Mouse (Mus musculus): Measurements from ENCODE around the gene Dlgap1. TPM values are rescaled to one million over a fixed set of nuclear protein-coding genes. Genes with fewer than 3 reads are reported as not detected.

Dlgap1 gene
- polyA plus RNA-seq, 1 experiment from 2014 or later = 0.39 TPM

DNA sequence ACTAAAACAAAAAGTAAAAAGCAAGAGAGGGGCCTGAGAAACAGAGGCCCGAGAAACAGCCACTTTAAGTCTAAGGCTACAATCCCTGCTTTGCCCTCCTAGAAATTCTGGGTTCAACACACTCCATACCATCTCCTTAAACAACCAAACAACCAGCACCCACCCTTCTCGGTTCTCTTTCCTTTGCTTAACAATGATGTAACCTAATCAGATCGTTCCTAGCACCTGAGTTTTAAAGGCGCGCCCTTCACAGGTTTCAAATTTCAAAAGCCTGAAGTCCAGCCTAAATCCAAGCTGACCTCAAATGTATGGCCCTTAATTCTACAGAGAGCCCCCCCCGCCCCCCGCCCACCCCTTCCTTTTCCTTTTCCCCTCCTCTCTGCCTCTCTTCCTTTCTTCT is 810.9 kb downstream of the Dlgap1 start:
- no peaks in the 10 kb centered on the region for H3K9me3 ChIP-seq (replicated peaks; ENCODE audit: control insufficient read depth, low read length)
- H3K36me3 ChIP-seq (ENCODE audit: control insufficient read depth, insufficient read depth) = no peaks in the 10 kb centered on the region
- H3K27ac ChIP-seq (ENCODE audit: low read length) = no peak overlapping the region
- H3K4me3 ChIP-seq (ENCODE audit: low read length) = no peak overlapping the region
- no peaks in the 10 kb centered on the region for H3K27me3 ChIP-seq (ENCODE audit: control insufficient read depth, insufficient read depth, low read length)
- no peak overlapping the region for H3K4me2 ChIP-seq (ENCODE audit: low read depth, low read length)
- no peak overlapping the region for H3K9ac ChIP-seq (ENCODE audit: low read length)
- no peaks in the 10 kb centered on the region; the same call in 1 of the 2 replicates for H3K4me1 ChIP-seq (ENCODE audit: control insufficient read depth, insufficient read depth, low read length)
- ATAC-seq (replicated peaks; ENCODE audit: extremely low read depth, insufficient read depth, low FRiP score) = no peak
- 53% methylated on average over 7 of the region's 7 CpGs for WGBS

DNA sequence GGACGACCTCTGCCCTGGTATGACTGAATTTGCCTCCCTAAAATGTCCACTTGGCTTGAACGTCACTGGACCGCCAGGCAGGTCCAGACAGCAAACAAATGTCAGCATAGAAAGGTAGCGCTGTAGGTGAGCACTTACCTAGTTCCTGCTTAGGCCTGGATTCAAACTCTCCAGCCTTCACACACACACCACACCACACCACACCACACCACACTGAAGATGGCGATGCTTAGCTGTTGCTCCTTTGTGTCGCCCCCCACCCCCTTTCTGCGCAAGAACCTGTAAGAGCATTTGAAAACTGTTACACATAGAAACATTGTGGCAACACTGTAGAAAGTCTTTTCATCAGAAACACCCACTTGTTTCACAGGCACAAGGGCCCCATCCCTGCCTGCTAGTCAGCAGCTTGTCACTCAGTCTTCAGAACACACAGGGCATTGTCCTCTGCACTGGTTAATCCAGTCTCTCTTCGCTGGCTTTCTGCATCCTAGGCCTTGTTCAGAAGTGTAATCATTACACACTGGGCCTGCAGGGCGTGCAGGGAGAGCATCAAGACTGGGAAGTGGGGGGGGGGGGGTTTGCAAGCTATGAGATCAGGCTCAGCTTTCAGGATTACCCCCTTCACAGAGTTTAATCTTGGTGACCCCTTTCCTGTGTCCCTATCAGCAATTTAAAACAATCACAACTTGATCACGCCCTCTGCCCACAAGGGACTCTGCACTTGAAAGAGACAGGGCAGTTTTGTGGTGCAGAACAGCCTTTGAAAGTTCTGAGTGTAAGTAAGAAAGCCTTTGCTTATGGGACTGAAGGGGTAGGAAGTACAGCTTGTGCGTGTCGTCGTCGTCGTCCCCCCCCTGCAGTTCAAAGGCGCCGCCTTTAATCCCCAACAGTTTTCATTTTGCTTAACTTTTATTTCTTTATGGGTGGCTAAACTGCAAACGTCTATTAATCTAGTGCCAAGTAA is 812.1 kb downstream of the Dlgap1 start:
- no peak overlapping the region for H3K4me3 ChIP-seq (ENCODE audit: low read length)
- WGBS = 46% methylated on average over 18 of the region's 18 CpGs
- H3K4me1 ChIP-seq (ENCODE audit: control insufficient read depth, insufficient read depth, low read length) = no peaks in the 10 kb centered on the region; the same call in 1 of the 2 replicates
- no peak overlapping the region for H3K4me2 ChIP-seq (ENCODE audit: low read depth, low read length)
- H3K27me3 ChIP-seq (ENCODE audit: control insufficient read depth, insufficient read depth, low read length) = no peaks in the 10 kb centered on the region
- no peaks in the 10 kb centered on the region for H3K9me3 ChIP-seq (replicated peaks; ENCODE audit: control insufficient read depth, low read length)
- no peak overlapping the region for H3K9ac ChIP-seq (ENCODE audit: low read length)
- no peak overlapping the region for H3K27ac ChIP-seq (ENCODE audit: low read length)
- ATAC-seq (replicated peaks; ENCODE audit: extremely low read depth, insufficient read depth, low FRiP score) = no peak
- H3K36me3 ChIP-seq (ENCODE audit: control insufficient read depth, insufficient read depth) = no peaks in the 10 kb centered on the region

DNA sequence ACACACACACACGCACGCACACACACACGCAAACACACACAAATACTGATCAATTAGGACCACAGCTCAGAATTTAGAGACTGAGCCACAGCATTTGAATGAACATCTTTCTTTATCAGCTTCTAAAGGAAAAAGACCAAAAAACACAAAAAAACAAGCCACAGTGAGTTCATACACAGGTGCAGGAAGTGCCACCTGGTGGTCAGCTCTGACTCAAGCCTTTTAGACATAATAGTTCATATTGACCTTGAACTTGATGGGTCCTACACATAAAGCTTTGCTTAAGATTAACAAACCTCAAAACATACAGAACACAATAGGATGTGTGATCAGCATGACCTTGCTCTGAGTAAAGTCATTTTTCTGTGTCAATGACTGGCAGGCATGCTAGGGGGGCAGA is 814.4 kb downstream of the Dlgap1 start:
- no peak overlapping the region for H3K4me3 ChIP-seq (ENCODE audit: low read length)
- no peaks in the 10 kb centered on the region; the same call in 1 of the 2 replicates for H3K4me1 ChIP-seq (ENCODE audit: control insufficient read depth, insufficient read depth, low read length)
- WGBS = 89% methylated on average over 3 of the region's 3 CpGs
- no peaks in the 10 kb centered on the region for H3K36me3 ChIP-seq (ENCODE audit: control insufficient read depth, insufficient read depth)
- no peak for ATAC-seq (replicated peaks; ENCODE audit: extremely low read depth, insufficient read depth, low FRiP score)
- H3K27me3 ChIP-seq (ENCODE audit: control insufficient read depth, insufficient read depth, low read length) = no peaks in the 10 kb centered on the region
- H3K27ac ChIP-seq (ENCODE audit: low read length) = no peak overlapping the region
- no peak overlapping the region for H3K4me2 ChIP-seq (ENCODE audit: low read depth, low read length)
- no peaks in the 10 kb centered on the region for H3K9me3 ChIP-seq (replicated peaks; ENCODE audit: control insufficient read depth, low read length)
- no peak overlapping the region for H3K9ac ChIP-seq (ENCODE audit: low read length)

DNA sequence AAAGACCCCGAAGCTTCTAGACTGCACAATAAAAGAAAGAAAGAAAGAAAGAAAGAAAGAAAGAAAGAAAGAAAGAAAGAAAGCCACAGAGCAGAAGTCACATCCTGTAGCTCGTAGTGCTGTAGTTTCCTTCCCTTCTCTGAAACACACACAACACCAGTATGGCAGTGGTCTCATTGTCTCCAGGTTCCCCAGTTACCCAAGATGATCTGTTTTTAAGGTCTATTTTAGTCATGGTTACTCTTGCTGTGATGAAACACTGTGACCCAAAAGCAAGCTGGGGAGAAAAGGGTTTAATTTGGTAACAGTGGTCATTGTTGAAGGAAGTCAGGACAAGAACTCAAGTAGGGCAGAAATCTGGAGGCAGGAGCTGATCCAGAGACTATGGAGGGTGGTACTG is 818.5 kb downstream of the Dlgap1 start:
- Histone ChIP-seq H3K27ac (ENCODE audit: low read length) (no peak overlapping the region), H3K36me3 (ENCODE audit: control insufficient read depth, insufficient read depth) (no peaks in the 10 kb centered on the region), H3K9ac (ENCODE audit: low read length) (no peak overlapping the region), H3K9me3 (replicated peaks; ENCODE audit: control insufficient read depth, low read length) (no peaks in the 10 kb centered on the region), H3K27me3 (ENCODE audit: control insufficient read depth, insufficient read depth, low read length) (no peaks in the 10 kb centered on the region), H3K4me3 (ENCODE audit: low read length) (no peak overlapping the region), H3K4me1 (ENCODE audit: control insufficient read depth, insufficient read depth, low read length) (no peaks in the 10 kb centered on the region), H3K4me2 (ENCODE audit: low read depth, low read length) (no peak overlapping the region)
- ATAC-seq (replicated peaks; ENCODE audit: extremely low read depth, insufficient read depth, low FRiP score) = no peak
- 97% methylated on average over 2 of the region's 2 CpGs for WGBS

DNA sequence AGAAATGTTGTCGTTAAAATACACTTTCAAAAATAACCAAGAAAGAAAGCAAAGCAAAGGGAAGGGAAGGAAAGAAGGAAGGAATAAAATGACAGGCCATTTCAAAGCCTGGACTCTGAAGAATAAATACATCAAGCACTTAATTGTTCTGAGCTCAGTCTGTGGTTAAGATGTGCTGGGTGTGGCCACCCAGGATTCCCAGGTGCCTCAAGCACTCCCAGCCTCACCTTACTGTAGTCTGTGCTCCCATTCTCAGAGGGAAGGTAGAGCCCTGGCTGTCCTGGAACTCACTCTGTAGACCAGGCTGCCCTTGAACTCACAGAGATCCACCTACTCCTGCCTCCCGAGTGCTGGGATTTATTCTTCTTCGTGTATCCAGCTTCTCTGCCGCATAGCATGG is 821.9 kb downstream of the Dlgap1 start:
- WGBS = 92% methylated on average over 4 of the region's 4 CpGs
- Histone ChIP-seq H3K4me1 (ENCODE audit: control insufficient read depth, insufficient read depth, low read length) (peaks cover 13% of the 10 kb centered on the region), H3K4me3 (ENCODE audit: low read length) (no peak overlapping the region), H3K27me3 (ENCODE audit: control insufficient read depth, insufficient read depth, low read length) (no peaks in the 10 kb centered on the region), H3K36me3 (ENCODE audit: control insufficient read depth, insufficient read depth) (no peaks in the 10 kb centered on the region), H3K27ac (ENCODE audit: low read length) (no peak overlapping the region), H3K9ac (ENCODE audit: low read length) (no peak overlapping the region), H3K9me3 (replicated peaks; ENCODE audit: control insufficient read depth, low read length) (no peaks in the 10 kb centered on the region), H3K4me2 (ENCODE audit: low read depth, low read length) (no peak overlapping the region)
- ATAC-seq (replicated peaks; ENCODE audit: extremely low read depth, insufficient read depth, low FRiP score) = no peak

DNA sequence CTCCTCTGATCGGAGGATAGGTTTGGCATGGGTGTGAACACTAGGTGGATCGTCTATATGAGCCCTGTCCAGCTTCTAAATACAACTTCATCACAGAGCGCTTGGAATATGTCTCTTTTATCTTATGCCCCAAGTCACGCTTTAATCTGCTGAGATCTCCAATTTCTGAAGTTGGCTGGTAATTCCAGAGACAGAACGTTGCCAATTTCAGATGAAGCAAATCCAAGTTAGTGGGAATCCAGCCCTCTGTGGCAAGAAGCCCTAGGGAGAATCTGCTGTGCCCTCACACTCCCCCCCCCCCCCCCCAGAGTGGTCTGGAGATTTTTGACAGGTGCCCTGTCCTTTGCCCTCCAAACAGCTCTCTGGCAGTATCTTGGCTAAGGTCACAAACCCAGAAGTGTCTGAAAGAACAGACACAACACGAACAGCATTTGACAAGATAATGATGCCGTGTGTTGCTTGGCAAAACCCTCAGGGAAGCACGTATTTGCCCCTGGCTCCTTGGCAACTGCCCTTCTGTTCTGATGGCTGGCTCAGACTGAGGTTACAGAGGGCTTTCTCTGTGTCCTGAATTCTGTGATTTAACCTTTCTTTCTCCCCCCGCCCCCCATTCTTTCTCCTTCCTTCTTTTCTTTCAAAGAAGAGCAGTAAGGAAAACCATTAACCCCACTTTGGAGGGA is 822.9 kb downstream of the Dlgap1 start:
- Histone ChIP-seq H3K27ac (ENCODE audit: low read length) (no peak overlapping the region), H3K9ac (ENCODE audit: low read length) (no peak overlapping the region), H3K9me3 (replicated peaks; ENCODE audit: control insufficient read depth, low read length) (no peaks in the 10 kb centered on the region), H3K4me1 (ENCODE audit: control insufficient read depth, insufficient read depth, low read length) (peaks cover 13% of the 10 kb centered on the region), H3K4me2 (ENCODE audit: low read depth, low read length) (no peak overlapping the region), H3K36me3 (ENCODE audit: control insufficient read depth, insufficient read depth) (no peaks in the 10 kb centered on the region), H3K27me3 (ENCODE audit: control insufficient read depth, insufficient read depth, low read length) (no peaks in the 10 kb centered on the region), H3K4me3 (ENCODE audit: low read length) (no peak overlapping the region)
- WGBS = 67% methylated on average over 9 of the region's 9 CpGs
- ATAC-seq (replicated peaks; ENCODE audit: extremely low read depth, insufficient read depth, low FRiP score) = no peak

DNA sequence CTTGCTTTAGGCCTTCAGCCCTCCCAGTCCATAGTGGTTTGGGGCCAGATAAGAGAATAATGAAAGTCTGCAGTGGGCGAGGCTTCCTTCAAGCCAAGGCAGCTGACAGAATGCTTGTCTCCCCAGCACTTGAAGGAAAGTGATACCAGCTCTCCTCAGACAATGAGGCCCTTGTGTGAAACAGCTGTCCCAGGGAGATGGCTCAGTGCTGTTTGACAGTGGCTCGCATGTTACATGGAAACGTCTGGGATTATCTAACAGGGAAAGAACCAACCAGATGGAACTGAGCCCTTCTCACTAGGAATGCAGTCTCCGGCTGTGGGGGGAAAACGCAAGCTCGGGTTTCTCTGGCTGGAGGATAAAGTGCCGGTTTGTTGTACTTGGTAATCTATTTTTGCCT is 825.4 kb downstream of the Dlgap1 start:
- Histone ChIP-seq H3K27me3 (ENCODE audit: control insufficient read depth, insufficient read depth, low read length) (no peaks in the 10 kb centered on the region), H3K9ac (ENCODE audit: low read length) (no peak overlapping the region), H3K36me3 (ENCODE audit: control insufficient read depth, insufficient read depth) (no peaks in the 10 kb centered on the region), H3K4me1 (ENCODE audit: control insufficient read depth, insufficient read depth, low read length) (peaks cover 13% of the 10 kb centered on the region), H3K4me3 (ENCODE audit: low read length) (no peak overlapping the region), H3K4me2 (ENCODE audit: low read depth, low read length) (peak overlapping the region; percentile 43), H3K27ac (ENCODE audit: low read length) (peak overlapping the region; percentile 26), H3K9me3 (replicated peaks; ENCODE audit: control insufficient read depth, low read length) (no peaks in the 10 kb centered on the region)
- ATAC-seq (replicated peaks; ENCODE audit: extremely low read depth, insufficient read depth, low FRiP score) = peak; percentile 85
- WGBS = 14% methylated on average over 7 of the region's 7 CpGs

DNA sequence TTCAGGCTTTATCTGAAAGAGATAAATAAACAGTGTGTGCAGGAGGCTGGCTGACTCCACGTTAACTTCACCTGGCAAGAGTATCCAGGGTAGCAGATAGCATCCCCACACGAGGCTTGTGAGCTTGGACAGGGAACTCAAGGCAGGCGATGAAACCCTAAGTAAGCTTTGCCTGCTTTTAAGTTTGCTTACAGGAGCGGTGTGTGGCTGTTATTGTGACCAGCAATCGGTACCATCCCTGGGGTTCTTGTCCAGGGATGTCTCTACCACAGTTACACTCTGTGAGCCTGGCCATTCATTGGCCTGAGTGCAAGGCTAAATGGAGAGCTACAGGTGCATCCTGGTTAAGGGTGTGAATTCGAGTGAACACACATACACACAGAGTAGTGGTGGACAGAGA is 825.8 kb downstream of the Dlgap1 start:
- H3K4me1 ChIP-seq (ENCODE audit: control insufficient read depth, insufficient read depth, low read length) = peaks cover 13% of the 10 kb centered on the region
- H3K36me3 ChIP-seq (ENCODE audit: control insufficient read depth, insufficient read depth) = no peaks in the 10 kb centered on the region
- no peaks in the 10 kb centered on the region for H3K27me3 ChIP-seq (ENCODE audit: control insufficient read depth, insufficient read depth, low read length)
- H3K9ac ChIP-seq (ENCODE audit: low read length) = no peak overlapping the region
- H3K4me2 ChIP-seq (ENCODE audit: low read depth, low read length) = peak overlapping the region; percentile 43
- H3K9me3 ChIP-seq (replicated peaks; ENCODE audit: control insufficient read depth, low read length) = no peaks in the 10 kb centered on the region
- no peak overlapping the region for H3K4me3 ChIP-seq (ENCODE audit: low read length)
- peak overlapping the region; percentile 15 for H3K27ac ChIP-seq (ENCODE audit: low read length)
- 27% methylated on average over 6 of the region's 6 CpGs for WGBS
- peak; percentile 34; the same call in 1 of the 2 replicates for ATAC-seq (replicated peaks; ENCODE audit: extremely low read depth, insufficient read depth, low FRiP score)

DNA sequence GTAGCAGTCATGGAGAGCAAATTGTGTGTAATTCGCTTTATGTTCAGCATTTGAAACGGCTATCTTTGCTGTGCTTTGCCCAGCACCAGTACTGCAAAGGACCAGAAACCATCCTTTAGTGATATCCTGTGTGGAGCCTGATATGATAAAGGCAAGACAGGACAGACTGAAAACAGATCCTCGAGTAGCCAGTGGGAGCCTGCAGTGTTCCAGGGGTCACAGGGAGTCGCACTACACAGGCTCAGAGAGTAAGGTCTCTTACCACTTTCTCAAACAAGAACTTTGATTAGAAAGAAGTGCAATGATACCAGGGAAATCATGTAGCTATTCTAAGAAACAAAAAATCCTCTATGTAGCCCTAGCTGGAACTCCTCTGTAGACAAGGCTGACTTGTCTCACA is 826.3 kb downstream of the Dlgap1 start:
- no peaks in the 10 kb centered on the region for H3K9me3 ChIP-seq (replicated peaks; ENCODE audit: control insufficient read depth, low read length)
- no peak overlapping the region for H3K4me3 ChIP-seq (ENCODE audit: low read length)
- no peak overlapping the region for H3K4me2 ChIP-seq (ENCODE audit: low read depth, low read length)
- no peaks in the 10 kb centered on the region for H3K36me3 ChIP-seq (ENCODE audit: control insufficient read depth, insufficient read depth)
- peak overlapping the region; percentile 15 for H3K27ac ChIP-seq (ENCODE audit: low read length)
- 46% methylated on average over 4 of the region's 4 CpGs for WGBS
- H3K4me1 ChIP-seq (ENCODE audit: control insufficient read depth, insufficient read depth, low read length) = peaks cover 13% of the 10 kb centered on the region
- no peak overlapping the region for H3K9ac ChIP-seq (ENCODE audit: low read length)
- no peak for ATAC-seq (replicated peaks; ENCODE audit: extremely low read depth, insufficient read depth, low FRiP score)
- no peaks in the 10 kb centered on the region for H3K27me3 ChIP-seq (ENCODE audit: control insufficient read depth, insufficient read depth, low read length)
